Mouse (Mus musculus): ENCODE data around the gene Bcat2.

DNA sequence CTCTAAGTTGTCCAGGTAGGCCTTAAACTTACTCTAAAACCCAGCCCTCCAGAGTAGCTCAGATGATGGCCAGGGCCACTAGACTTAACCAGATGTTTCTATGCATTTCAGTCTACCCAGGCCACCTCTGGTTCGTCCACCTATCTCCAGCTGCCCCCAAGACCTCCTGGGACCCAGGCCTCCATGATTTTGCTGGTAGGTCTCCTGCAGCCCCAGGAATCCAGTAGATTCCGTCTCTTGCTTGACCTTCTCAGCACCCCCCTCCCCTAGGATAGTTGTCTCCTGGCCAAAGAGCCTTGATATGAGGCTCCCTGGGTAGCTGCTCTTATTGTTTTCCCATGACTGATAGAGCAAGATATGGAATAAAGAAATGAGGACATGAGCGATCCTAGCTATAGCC is 30.9 kb upstream of the Bcat2 start:
- TF ChIP-seq CTCF (IDR thresholded peaks at IDR 0.05; ENCODE audit: borderline replicate concordance, control insufficient read depth, extremely low read depth, insufficient read depth, low read length, poor library complexity) (no peak), POLR2A (IDR thresholded peaks at IDR 0.05; ENCODE audit: control insufficient read depth, extremely low read depth, insufficient read depth, low read length, poor library complexity) (no peak)
